Mouse (Mus musculus): ENCODE results near the gene Mxra8. TPM values are rescaled to one million over a fixed set of nuclear protein-coding genes. Genes with fewer than 3 reads are reported as not detected.

Gene Mxra8
- polyA plus RNA-seq, 1 experiment, result 484 TPM

GRCm38 (mm10) chr4:155887674-155888073 is 48.2 kb downstream of the Mxra8 start:
- no peak for TF ChIP-seq POLR2A (IDR thresholded peaks at IDR 0.05; ENCODE audit: low read depth, low read length)
- TF ChIP-seq CTCF (IDR thresholded peaks at IDR 0.05; ENCODE audit: borderline replicate concordance, insufficient read depth, low read length), result no peak
- Histone ChIP-seq H3K27ac (ENCODE audit: insufficient read depth, low read length) (no peak overlapping the region), H3K4me3 (ENCODE audit: insufficient read depth, low read length) (no peak overlapping the region), H3K4me1 (ENCODE audit: control insufficient read depth, insufficient read depth, low read length) (no peaks in the 10 kb centered on the region)

- peaks cover under 1% of the 10 kb centered on the region; the same call in 1 of the 2 replicates for H3K4me1 ChIP-seq (ENCODE audit: control insufficient read depth, insufficient read depth, low read length)
- H3K4me3 ChIP-seq (ENCODE audit: insufficient read depth, low read length), result no peak overlapping the region
- no peak overlapping the region for H3K27ac ChIP-seq (ENCODE audit: insufficient read depth, low read length)
- no peak for TF ChIP-seq POLR2A (IDR thresholded peaks at IDR 0.05; ENCODE audit: low read depth, low read length)
- TF ChIP-seq CTCF (IDR thresholded peaks at IDR 0.05; ENCODE audit: borderline replicate concordance, insufficient read depth, low read length), result no peak
Measured at GRCm38 (mm10) chr4:155888181-155888580, 48.7 kb downstream of the Mxra8 start.

GRCm38 (mm10) chr4:155889316-155889715 is 49.8 kb downstream of the Mxra8 start:
- Histone ChIP-seq H3K4me3 (ENCODE audit: insufficient read depth, low read length) (no peak overlapping the region), H3K27ac (ENCODE audit: insufficient read depth, low read length) (no peak overlapping the region)
- TF ChIP-seq POLR2A (IDR thresholded peaks at IDR 0.05; ENCODE audit: low read depth, low read length), result no peak

GRCm38 (mm10) chr4:155891011-155891471 is 51.6 kb downstream of the Mxra8 start:
- no peak overlapping the region for H3K27ac ChIP-seq (ENCODE audit: insufficient read depth, low read length)
- TF ChIP-seq POLR2A (IDR thresholded peaks at IDR 0.05; ENCODE audit: low read depth, low read length) (no peak), CTCF (IDR thresholded peaks at IDR 0.05; ENCODE audit: borderline replicate concordance, insufficient read depth, low read length) (no peak)
- peak overlapping the region; percentile 70 for H3K4me3 ChIP-seq (ENCODE audit: insufficient read depth, low read length)
- peaks cover 7% of the 10 kb centered on the region; the same call in 1 of the 2 replicates for H3K4me1 ChIP-seq (ENCODE audit: control insufficient read depth, insufficient read depth, low read length)

More at GRCm38 (mm10) chr4:155889316-155889715, 49.8 kb downstream of the Mxra8 start:
- peaks cover 3% of the 10 kb centered on the region; the same call in 1 of the 2 replicates for H3K4me1 ChIP-seq (ENCODE audit: control insufficient read depth, insufficient read depth, low read length)

GRCm38 (mm10) chr4:155891551-155892001 is 52.1 kb downstream of the Mxra8 start, which contains the start of the genes Pusl1 and Acap3:
Pusl1 (minus strand) TSS chr4:155891781.
Acap3 (plus strand) TSS chr4:155891822.
- peaks cover 7% of the 10 kb centered on the region; the same call in 1 of the 2 replicates for H3K4me1 ChIP-seq (ENCODE audit: control insufficient read depth, insufficient read depth, low read length)
- TF ChIP-seq CTCF (IDR thresholded peaks at IDR 0.05; ENCODE audit: borderline replicate concordance, insufficient read depth, low read length) (no peak), POLR2A (IDR thresholded peaks at IDR 0.05; ENCODE audit: low read depth, low read length) (peak; percentile 86)

GRCm38 (mm10) chr4:155892017-155892416 is 52.5 kb downstream of the Mxra8 start:
- peak overlapping the region; percentile 70 for H3K4me3 ChIP-seq (ENCODE audit: insufficient read depth, low read length)
- TF ChIP-seq POLR2A (IDR thresholded peaks at IDR 0.05; ENCODE audit: low read depth, low read length) (peak; percentile 71), CTCF (IDR thresholded peaks at IDR 0.05; ENCODE audit: borderline replicate concordance, insufficient read depth, low read length) (no peak)

More at GRCm38 (mm10) chr4:155891551-155892001, 52.1 kb downstream of the Mxra8 start, which contains the start of the genes Pusl1 and Acap3:
- peak within 1 kb of the TSS; percentile 92 for H3K27ac ChIP-seq (ENCODE audit: insufficient read depth, low read length)
- peak within 1 kb of the TSS; percentile 70 for H3K4me3 ChIP-seq (ENCODE audit: insufficient read depth, low read length)

GRCm38 (mm10) chr4:155892438-155893211 is 53.1 kb downstream of the Mxra8 start:
- no peak for TF ChIP-seq CTCF (IDR thresholded peaks at IDR 0.05; ENCODE audit: borderline replicate concordance, insufficient read depth, low read length)
- TF ChIP-seq POLR2A (IDR thresholded peaks at IDR 0.05; ENCODE audit: low read depth, low read length), result no peak

More at GRCm38 (mm10) chr4:155892017-155892416, 52.5 kb downstream of the Mxra8 start:
- Histone ChIP-seq H3K27ac (ENCODE audit: insufficient read depth, low read length) (peak overlapping the region; percentile 92), H3K4me1 (ENCODE audit: control insufficient read depth, insufficient read depth, low read length) (peaks cover 7% of the 10 kb centered on the region; the same call in 1 of the 2 replicates)

GRCm38 (mm10) chr4:155893212-155893690 is 53.8 kb downstream of the Mxra8 start:
- H3K27ac ChIP-seq (ENCODE audit: insufficient read depth, low read length), result no peak overlapping the region
- H3K4me3 ChIP-seq (ENCODE audit: insufficient read depth, low read length), result peak overlapping the region; percentile 70
- peaks cover 7% of the 10 kb centered on the region; the same call in 1 of the 2 replicates for H3K4me1 ChIP-seq (ENCODE audit: control insufficient read depth, insufficient read depth, low read length)
- TF ChIP-seq POLR2A (IDR thresholded peaks at IDR 0.05; ENCODE audit: low read depth, low read length) (no peak), CTCF (IDR thresholded peaks at IDR 0.05; ENCODE audit: borderline replicate concordance, insufficient read depth, low read length) (no peak)

More at GRCm38 (mm10) chr4:155892438-155893211, 53.1 kb downstream of the Mxra8 start:
- Histone ChIP-seq H3K4me3 (ENCODE audit: insufficient read depth, low read length) (peak overlapping the region; percentile 70), H3K4me1 (ENCODE audit: control insufficient read depth, insufficient read depth, low read length) (peaks cover 7% of the 10 kb centered on the region; the same call in 1 of the 2 replicates), H3K27ac (ENCODE audit: insufficient read depth, low read length) (peak overlapping the region; percentile 11; the same call in 1 of the 2 replicates)

Other genes starting within 250 kb of the Mxra8 start
- 11.7 and 13.5 TPM in 2 replicates for gene Slc35e2, start 238.3 kb upstream of the Mxra8 start, polyA plus RNA-seq (2011; ENCODE audit: insufficient read length, low read depth, missing spikeins)
- 75.2 and 77.0 TPM in 2 replicates for gene Cdk11b, start 214.8 kb upstream of the Mxra8 start, polyA plus RNA-seq (2011; ENCODE audit: insufficient read length, low read depth, missing spikeins)
- not detected in 2 replicates for gene Gm10563, start 194.3 kb upstream of the Mxra8 start, polyA plus RNA-seq (2011; ENCODE audit: insufficient read length, low read depth, missing spikeins)
- 80.7 and 93.1 TPM in 2 replicates for gene Mmp23, start 186.3 kb upstream of the Mxra8 start, polyA plus RNA-seq (2011; ENCODE audit: insufficient read length, low read depth, missing spikeins)
- 17.2 and 21.1 TPM in 2 replicates for gene Mib2, start 170.5 kb upstream of the Mxra8 start, polyA plus RNA-seq (2011; ENCODE audit: insufficient read length, low read depth, missing spikeins)
- 11.1 and 16.1 TPM in 2 replicates for gene Fndc10, start 145.3 kb upstream of the Mxra8 start, polyA plus RNA-seq (2011; ENCODE audit: insufficient read length, low read depth, missing spikeins)
- 101 and 104 TPM in 2 replicates for gene Ssu72, start 134.9 kb upstream of the Mxra8 start, polyA plus RNA-seq (2011; ENCODE audit: insufficient read length, low read depth, missing spikeins)
- gene Tmem240, start 104.9 kb upstream of the Mxra8 start, polyA plus RNA-seq (2011; ENCODE audit: insufficient read length, low read depth, missing spikeins), result 1.0 and 1.2 TPM in 2 replicates
- 48.8 and 55.2 TPM in 2 replicates for gene Atad3a, start 78.6 kb upstream of the Mxra8 start, polyA plus RNA-seq (2011; ENCODE audit: insufficient read length, low read depth, missing spikeins)
- 0.67 and 0.77 TPM in 2 replicates for gene Vwa1, start 65.0 kb upstream of the Mxra8 start, polyA plus RNA-seq (2011; ENCODE audit: insufficient read length, low read depth, missing spikeins)
- gene Tmem88b, start 53.8 kb upstream of the Mxra8 start, polyA plus RNA-seq (2011; ENCODE audit: insufficient read length, low read depth, missing spikeins), result 0.25 and 0.52 TPM in 2 replicates
- not detected in 2 replicates for gene Ankrd65, start 49.2 kb upstream of the Mxra8 start, polyA plus RNA-seq (2011; ENCODE audit: insufficient read length, low read depth, missing spikeins)
- 115 and 129 TPM in 2 replicates for gene Mrpl20, start 36.8 kb upstream of the Mxra8 start, polyA plus RNA-seq (2011; ENCODE audit: insufficient read length, low read depth, missing spikeins)
- 74.3 and 91.9 TPM in 2 replicates for gene Ccnl2, start 27.2 kb upstream of the Mxra8 start, polyA plus RNA-seq (2011; ENCODE audit: insufficient read length, low read depth, missing spikeins)
- gene Aurkaip1, start 8.4 kb upstream of the Mxra8 start, polyA plus RNA-seq (2011; ENCODE audit: insufficient read length, low read depth, missing spikeins), result 73.1 and 74.4 TPM in 2 replicates
- gene Dvl1, start 7.7 kb downstream of the Mxra8 start, polyA plus RNA-seq (2011; ENCODE audit: insufficient read length, low read depth, missing spikeins), result 38.5 and 41.4 TPM in 2 replicates
- gene Tas1r3, start 23.7 kb downstream of the Mxra8 start, polyA plus RNA-seq (2011; ENCODE audit: insufficient read length, low read depth, missing spikeins), result 0.14 TPM in 1 of 2 replicates, not detected in the other
- gene Cptp, start 29.8 kb downstream of the Mxra8 start, polyA plus RNA-seq (2011; ENCODE audit: insufficient read length, low read depth, missing spikeins), result 17.4 and 21.5 TPM in 2 replicates
- 33.2 and 40.0 TPM in 2 replicates for gene Ints11, start 29.9 kb downstream of the Mxra8 start, polyA plus RNA-seq (2011; ENCODE audit: insufficient read length, low read depth, missing spikeins)
- 23.2 and 27.1 TPM in 2 replicates for gene Pusl1, start 52.1 kb downstream of the Mxra8 start, polyA plus RNA-seq (2011; ENCODE audit: insufficient read length, low read depth, missing spikeins)
- gene Acap3, start 52.1 kb downstream of the Mxra8 start, polyA plus RNA-seq (2011; ENCODE audit: insufficient read length, low read depth, missing spikeins), result 18.1 and 25.7 TPM in 2 replicates
- gene Ube2j2, start 104.2 kb downstream of the Mxra8 start, polyA plus RNA-seq (2011; ENCODE audit: insufficient read length, low read depth, missing spikeins), result 82.9 and 96.0 TPM in 2 replicates
- gene C1qtnf12, start 122.6 kb downstream of the Mxra8 start, polyA plus RNA-seq (2011; ENCODE audit: insufficient read length, low read depth, missing spikeins), result 25.2 and 31.0 TPM in 2 replicates
- 5.3 and 5.4 TPM in 2 replicates for gene B3galt6, start 153.0 kb downstream of the Mxra8 start, polyA plus RNA-seq (2011; ENCODE audit: insufficient read length, low read depth, missing spikeins)
- 172 and 187 TPM in 2 replicates for gene Sdf4, start 153.2 kb downstream of the Mxra8 start, polyA plus RNA-seq (2011; ENCODE audit: insufficient read length, low read depth, missing spikeins)
- 1.8 and 2.8 TPM in 2 replicates for gene Tnfrsf4, start 174.2 kb downstream of the Mxra8 start, polyA plus RNA-seq (2011; ENCODE audit: insufficient read length, low read depth, missing spikeins)
- gene Tnfrsf18, start 186.5 kb downstream of the Mxra8 start, polyA plus RNA-seq (2011; ENCODE audit: insufficient read length, low read depth, missing spikeins), result 1.4 TPM in 1 of 2 replicates, not detected in the other
- gene Ttll10, start 219.7 kb downstream of the Mxra8 start, polyA plus RNA-seq (2011; ENCODE audit: insufficient read length, low read depth, missing spikeins), result not detected in 2 replicates